Mouse (Mus musculus) liver, adult 2 months (tissue): ENCODE measurements around the gene Gm12169.

Experiments
- CTCF ChIP-seq: fragments of 200-500 bp; IDR thresholded peaks from 2 replicates; pipeline ENCODE4 v1.5.1; 2011; ENCODE audit warnings: low read depth, low read length, control low read depth
- POLR2A ChIP-seq: fragments of 200-500 bp; IDR thresholded peaks from 2 replicates; pipeline ENCODE4 v1.6.1; 2011; ENCODE audit warnings: low read length, control low read depth; ENCODE audit not compliant: insufficient read depth; ENCODE audit errors: extremely low read depth

GRCm38 (mm10) chr11:46569107-46569506 lies 45.1 kb downstream of the Gm12169 start:
- no peak for TF ChIP-seq POLR2A
- TF ChIP-seq CTCF: no peak
